Mouse (Mus musculus): Measurements from ENCODE around the gene Stox2. TPM values are rescaled to one million over a fixed set of nuclear protein-coding genes. Genes with fewer than 3 reads are reported as not detected.

The Stox2 gene
- total RNA-seq, 2 experiments from 2014 or later: 10.0 to 15.0 TPM

DNA sequence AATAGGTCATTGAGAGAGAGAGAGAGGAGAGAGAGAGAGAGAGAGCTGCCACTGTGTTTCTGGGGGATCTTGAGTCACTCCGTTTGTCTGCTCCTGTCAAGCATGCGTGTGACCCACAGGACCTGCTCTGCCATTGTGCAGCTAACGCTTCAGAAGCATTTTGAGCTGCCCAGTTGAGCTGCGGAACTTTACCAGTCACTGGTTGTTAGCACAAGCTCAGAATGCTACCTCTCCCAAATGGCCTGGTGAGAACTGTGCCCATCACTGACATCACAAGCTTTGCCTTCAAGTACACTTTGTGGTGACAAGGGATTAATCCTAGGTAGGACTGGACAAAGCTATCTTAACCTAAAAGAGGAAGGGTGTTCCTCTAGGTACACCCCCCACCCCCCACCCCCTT lies 263.9 kb downstream of the Stox2 start:
- no peak for DNase-seq

DNA sequence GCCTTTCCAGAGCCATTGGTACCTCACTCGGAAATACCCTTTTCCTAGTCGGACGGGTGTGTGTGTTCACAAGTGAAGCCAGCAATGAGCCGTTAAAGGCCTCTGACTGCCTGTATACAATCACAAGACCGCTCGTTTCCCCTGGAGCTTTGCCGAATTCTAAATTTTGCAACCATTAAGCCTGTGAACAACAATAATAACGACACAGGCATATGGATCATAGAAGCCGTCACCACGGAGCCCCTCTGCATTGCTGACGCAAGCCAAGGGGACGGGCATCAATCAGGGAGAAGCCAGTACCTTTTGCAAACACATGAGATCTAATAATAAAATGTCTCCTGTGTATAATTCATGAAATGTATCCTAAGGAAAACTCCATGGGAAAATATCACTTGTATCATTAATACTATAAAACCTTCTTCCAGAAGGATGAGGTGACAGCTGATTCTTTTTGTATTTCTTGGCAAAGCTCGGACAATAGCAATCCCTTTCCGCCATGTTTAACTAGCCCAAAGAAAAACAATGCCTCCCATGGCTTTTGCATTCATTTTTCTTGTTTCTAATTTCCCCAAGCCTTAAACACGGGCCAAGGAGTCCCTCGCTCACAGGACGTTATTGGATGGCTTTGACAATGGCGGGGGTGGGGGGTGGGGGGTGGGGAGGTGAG lies 265.0 kb downstream of the Stox2 start:
- DNase-seq: no peak

DNA sequence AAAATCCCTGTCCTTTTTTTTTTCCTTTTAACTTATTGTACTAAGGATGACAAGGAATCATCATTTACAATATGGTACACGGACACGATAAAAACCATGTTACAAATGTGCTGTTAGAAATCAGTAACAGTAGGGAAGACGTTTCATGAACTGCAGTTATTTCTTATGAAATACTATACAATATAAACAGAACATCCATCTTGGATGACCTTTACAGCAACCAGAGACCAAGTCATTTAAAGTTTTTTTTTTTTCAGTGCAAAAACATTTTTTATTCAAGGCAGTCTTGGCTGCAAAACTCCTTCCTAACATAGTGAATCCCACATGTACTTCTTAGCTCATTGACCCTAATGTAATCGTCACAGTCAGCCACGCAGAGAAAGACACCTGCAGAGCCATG lies 266.0 kb downstream of the Stox2 start:
- DNase-seq: no peak

DNA sequence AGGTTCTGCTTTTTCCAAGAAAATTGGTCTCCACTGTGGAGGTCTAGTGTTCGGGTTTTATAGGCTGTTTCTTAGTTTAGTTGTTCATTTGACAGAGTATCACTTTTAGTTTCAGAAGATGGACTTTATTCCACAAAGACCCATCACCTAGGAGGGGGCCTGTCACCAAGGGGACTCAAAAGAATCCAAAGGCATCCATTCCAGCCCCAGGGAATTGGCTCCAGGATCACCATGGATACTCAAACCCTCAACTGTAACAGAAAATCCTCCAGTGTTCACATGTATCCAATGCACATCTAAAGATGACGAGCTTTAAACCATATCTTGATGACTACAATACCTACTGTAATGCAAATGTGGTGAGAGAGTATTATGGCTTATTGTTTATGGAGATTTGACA lies 267.4 kb downstream of the Stox2 start:
- DNase-seq: no peak

DNA sequence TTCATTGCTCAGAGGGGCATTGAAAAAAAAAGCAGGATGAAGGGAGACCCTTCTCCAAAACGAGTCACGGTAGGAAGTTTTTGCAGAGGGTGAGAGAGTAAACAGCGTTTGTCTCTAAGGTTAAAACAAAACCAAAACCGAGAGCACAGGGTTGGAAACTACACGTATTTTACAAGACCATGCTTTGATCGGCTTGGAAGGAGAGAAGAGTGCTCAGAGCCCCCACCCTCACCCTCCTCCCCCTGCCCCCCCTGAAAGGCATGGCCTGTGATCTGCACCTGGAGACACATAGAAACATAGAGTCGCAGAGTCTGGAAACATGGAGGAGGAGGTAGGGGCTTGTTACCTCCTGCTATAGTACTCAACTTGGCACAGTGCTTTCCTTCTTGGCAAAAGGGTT lies 272.3 kb downstream of the Stox2 start:
- no peak for DNase-seq

DNA sequence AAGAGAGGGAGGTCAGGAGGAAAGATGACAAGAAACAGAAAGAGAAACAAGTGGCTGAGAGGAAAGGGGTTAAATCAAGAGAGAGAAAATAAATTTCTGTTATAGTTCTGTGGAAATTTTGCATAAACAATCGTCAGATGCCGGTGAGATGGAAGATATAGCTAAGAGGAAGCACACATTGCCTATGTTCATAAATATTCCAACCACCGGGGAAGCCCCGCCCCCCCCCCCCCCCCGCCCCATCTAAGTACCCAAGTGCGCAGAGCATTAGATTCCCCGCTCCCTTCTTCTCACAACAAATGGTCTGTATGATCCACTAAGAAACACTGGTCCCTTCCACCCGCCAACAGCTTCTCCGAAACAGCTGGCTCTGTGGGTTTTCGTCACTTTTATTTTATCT lies 273.3 kb downstream of the Stox2 start:
- DNase-seq: no peak

DNA sequence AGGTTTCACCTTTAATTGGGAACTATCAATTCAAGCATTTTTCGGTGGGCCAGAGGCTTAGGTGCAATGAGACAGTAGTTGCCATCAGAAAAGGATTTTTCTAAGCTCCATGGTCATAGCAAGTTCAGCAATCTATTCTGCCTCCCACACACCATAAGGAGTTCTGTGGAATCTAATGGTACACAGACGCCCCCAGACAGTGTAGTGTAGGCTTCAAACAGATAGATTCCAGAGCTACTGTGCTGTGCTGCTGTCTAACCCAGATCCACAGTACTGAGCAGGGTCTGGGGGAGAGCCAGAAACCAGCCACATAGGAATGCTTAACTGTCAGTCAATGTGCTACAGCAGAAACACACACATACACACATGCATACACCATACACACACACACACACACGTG lies 285.5 kb downstream of the Stox2 start:
- no peak for DNase-seq

DNA sequence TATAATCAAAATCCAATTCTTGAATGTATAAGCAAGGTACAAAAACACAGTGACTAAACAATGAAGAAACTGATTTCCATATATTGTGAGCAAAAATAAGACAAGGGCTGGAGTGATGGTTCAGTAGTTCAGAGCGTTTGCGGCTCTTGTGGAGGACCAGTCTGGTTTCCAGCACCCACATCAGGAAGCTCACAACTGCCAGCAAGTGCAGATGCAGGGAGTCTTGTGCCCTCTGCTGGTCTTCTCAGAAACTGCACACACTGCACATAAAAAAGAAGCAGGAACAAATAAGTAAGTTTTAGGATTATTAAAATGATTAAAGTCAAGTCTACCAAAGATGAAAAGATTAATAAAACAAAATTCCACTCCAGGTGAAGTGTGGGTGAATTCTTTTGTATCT lies 291.6 kb downstream of the Stox2 start:
- DNase-seq: no peak

DNA sequence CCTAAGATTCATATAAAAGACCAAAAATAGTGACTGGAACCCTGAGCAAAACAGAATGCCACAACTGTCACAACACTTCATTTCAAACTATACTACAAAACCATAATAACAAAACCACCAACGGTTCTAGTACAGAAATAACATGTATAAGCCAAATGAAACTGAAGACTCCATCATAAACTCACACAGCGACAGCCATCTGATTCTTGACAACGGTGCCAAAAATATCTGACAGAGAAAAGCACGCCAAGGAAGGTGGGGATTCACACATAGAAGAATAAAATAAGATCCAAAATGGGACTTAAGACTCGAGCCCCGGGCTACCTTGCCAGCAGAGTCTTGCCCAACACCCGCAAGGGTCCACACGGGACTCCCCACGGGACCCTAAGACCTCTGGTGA lies 300.9 kb downstream of the Stox2 start:
- DNase-seq: no peak

DNA sequence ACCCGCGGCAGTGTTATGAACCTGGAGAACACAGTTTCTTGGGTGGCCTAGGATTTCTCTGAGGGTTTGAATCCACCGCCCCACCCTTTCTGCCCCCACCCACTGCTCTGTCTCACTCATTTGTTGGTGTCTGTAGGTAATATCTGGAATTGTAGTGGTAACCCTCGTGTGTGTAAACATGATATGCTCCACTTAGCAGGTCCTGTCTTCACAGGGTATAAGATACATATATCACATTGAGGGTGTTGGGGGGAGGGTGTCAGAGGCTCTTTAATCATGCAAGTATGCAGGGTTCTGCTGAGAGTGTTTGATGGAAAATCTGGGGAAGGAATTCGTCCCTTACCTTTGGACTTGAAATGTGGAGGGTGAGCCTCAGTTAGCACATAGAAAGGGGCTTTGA lies 310.1 kb downstream of the Stox2 start:
- DNase-seq: no peak

DNA sequence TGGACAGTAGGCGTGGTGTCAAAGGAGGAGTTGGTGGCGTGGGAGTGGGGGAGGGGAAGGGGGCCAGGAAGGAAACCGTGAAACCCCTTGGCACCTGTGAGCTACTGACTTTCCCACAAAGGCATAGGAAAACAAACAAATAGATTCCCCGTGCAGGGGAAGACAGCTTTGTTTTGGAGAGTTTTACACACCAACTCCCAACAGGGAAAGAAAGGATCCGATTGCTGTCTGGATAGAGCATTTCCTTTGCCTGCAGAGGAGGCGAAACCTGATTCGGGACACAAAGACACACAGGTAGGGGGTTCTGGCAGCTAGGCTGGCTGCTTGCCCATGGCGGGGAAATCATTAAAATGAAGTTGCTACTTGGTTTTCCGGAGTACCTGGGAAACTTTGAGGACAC lies 310.6 kb downstream of the Stox2 start:
- no peak for DNase-seq

DNA sequence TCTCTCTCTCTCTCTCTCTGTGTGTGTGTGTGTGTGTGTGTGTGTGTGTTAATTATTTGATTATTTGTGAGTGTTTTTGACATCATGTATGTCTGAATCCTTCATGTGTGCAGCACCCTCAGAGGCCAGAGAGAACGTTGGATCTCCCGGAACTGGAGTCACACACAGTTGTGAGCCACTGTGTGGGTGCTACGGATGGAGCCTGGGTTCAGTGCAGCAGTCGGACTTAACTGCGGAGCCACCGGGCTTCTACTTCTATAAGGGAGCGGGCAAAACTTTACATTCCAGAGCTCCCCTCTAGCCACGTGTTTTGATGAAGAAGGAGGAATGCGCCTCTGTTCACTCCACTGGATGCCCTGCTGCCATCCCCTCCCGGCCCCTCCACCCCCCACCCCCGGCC lies 311.4 kb downstream of the Stox2 start:
- DNase-seq: no peak

DNA sequence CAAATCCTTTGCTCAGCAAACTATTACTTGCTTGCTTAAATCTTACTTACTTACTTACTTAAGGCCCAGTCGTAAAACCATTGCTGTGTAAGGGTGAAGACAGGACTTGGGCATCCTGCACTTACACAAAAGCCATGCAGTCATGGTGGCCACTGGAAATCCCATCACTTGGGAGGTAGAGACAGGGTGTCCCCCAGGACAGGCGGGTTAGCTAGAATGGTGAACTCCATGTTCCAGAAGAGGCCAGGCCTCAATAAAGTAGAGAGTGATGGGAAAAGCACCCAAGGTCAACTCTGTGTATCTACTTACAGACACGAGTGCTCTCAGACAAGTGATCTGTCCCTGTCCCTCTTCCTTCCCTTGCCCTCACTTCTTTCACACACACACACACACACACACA lies 312.8 kb downstream of the Stox2 start:
- DNase-seq: no peak

Other genes with a start within 250 kb of the Stox2 start
- gene Trappc11, start 87.1 kb upstream of the Stox2 start, total RNA-seq (2021): 10 to 100 TPM; 18.1 to 19.7 TPM
- 10 to 100 TPM; 27.1 to 27.4 TPM for gene Rwdd4a, start 87.3 kb upstream of the Stox2 start, total RNA-seq (2021)
- gene Ing2, start 229.2 kb upstream of the Stox2 start, total RNA-seq (2021): 10 to 100 TPM; 28.9 to 31.6 TPM

Measured in gastrocnemius, postnatal 10 days (tissue).